Mouse (Mus musculus): ENCODE measurements around the gene Mertk.

DNA sequence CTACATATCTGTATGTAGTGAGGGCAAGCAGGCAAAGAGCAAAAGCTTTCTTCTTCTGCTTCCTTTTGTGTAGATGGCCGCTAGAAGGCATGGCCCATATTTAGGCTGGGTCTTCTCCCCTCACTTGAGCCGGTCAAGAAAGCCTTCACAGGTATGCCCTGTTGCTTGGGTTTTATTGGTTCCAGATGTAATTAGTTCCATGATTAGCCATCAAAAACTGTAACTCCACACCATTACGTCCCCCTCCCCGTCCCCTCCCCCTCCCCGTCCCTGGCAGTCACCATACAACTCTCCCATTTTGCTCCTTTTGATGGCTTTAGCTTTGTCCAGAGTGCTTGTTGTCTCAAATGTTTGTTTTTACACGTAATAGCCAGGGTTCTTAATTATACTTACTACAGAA, 14.2 kb downstream of the Mertk start:
- TF ChIP-seq CTCF (IDR thresholded peaks at IDR 0.05; ENCODE audit: extremely low read depth, insufficient read length, insufficient replicate concordance, low read depth, low read length) (no peak), POLR2A (IDR thresholded peaks at IDR 0.05; ENCODE audit: low read depth, low read length) (no peak)

All from small intestine, adult 2 months (tissue).